Mouse (Mus musculus) heart, embryonic 10.5 days (tissue): Measurements from ENCODE around the gene 4930404H24Rik. TPM values are rescaled to one million over a fixed set of nuclear protein-coding genes. Genes with fewer than 3 reads are reported as not detected.

Experiments
- DNase-seq: peaks from one replicate; pipeline ENCODE4 v3.0.0-alpha.2; 2017; ENCODE audit warnings: low spot score
- H3K27ac ChIP-seq: fragments of 300-500 bp; sonication (generic); 2 replicates; pipeline ENCODE4 v1.5.1; 2016; ENCODE audit warnings: mild to moderate bottlenecking
- H3K27me3 ChIP-seq: fragments of 300-500 bp; sonication (generic); 2 replicates; pipeline ENCODE4 v1.6.1; 2016; ENCODE audit warnings: mild to moderate bottlenecking; ENCODE audit not compliant: poor library complexity, insufficient read depth, severe bottlenecking
- H3K36me3 ChIP-seq: fragments of 300-500 bp; sonication (generic); 2 replicates; pipeline ENCODE4 v1.6.1; 2016; ENCODE audit warnings: mild to moderate bottlenecking, moderate library complexity
- H3K4me1 ChIP-seq: fragments of 300-500 bp; sonication (generic); 2 replicates; pipeline ENCODE4 v1.6.1; 2016; ENCODE audit warnings: mild to moderate bottlenecking
- H3K4me3 ChIP-seq: fragments of 300-500 bp; sonication (generic); 2 replicates; pipeline ENCODE4 v1.5.1; 2016; ENCODE audit warnings: mild to moderate bottlenecking, moderate library complexity
- H3K9me3 ChIP-seq: fragments of 300-500 bp; sonication (generic); 2 replicates; pipeline ENCODE4 v1.6.1; 2016; ENCODE audit warnings: mild to moderate bottlenecking, moderate library complexity
- whole genome bisulfite sequencing: fragments of 180-500 bp; shearing (Covaris S2); methylation state at CpG from one replicate; pipeline ENCODE4 v1.1.7; 2016; 5-methylcytosine and 5-hydroxymethylcytosine counted together
- polyA plus RNA-seq: library from polyadenylated mRNA; unstranded; fragments of >200 nt; fragmentation: Nextera tagmentation; extraction: Ambion mirVana; gene quantifications from 2 replicates; pipeline ENCODE4 v1.2.1, GENCODE M21; 2016

Gene 4930404H24Rik
- polyA plus RNA-seq, 1 experiment from 2014 or later = not detected

- no peak for DNase-seq
- no peaks in the 10 kb centered on the region for H3K9me3 ChIP-seq
- H3K4me3 ChIP-seq = no peak overlapping the region
- peaks cover 77% of the 10 kb centered on the region for H3K4me1 ChIP-seq
- peak overlapping the region; percentile 57 for H3K27ac ChIP-seq
- 0 out of 2 replicates have a peak, but pooled peaks cover 3% of the 10 kb centered on the region for H3K27me3 ChIP-seq
- no peaks in the 10 kb centered on the region for H3K36me3 ChIP-seq
- WGBS = 49% methylated on average over 4 of the region's 4 CpGs
Observed at GRCm38 (mm10) chr2:153516961-153517360, 24.4 kb downstream of the 4930404H24Rik start.

GRCm38 (mm10) chr2:153520057-153520456 lies 27.5 kb downstream of the 4930404H24Rik start:
- no peak for DNase-seq
- H3K36me3 ChIP-seq = no peaks in the 10 kb centered on the region
- no peaks in the 10 kb centered on the region for H3K9me3 ChIP-seq
- H3K27me3 ChIP-seq = 0 out of 2 replicates have a peak, but pooled peaks cover 3% of the 10 kb centered on the region
- no peak overlapping the region for H3K4me3 ChIP-seq
- peaks cover 87% of the 10 kb centered on the region for H3K4me1 ChIP-seq
- H3K27ac ChIP-seq = peak overlapping the region; percentile 72; the same call in 1 of the 2 replicates
- WGBS = 69% methylated on average over 9 of the region's 9 CpGs

- Histone ChIP-seq H3K9me3 (no peaks in the 10 kb centered on the region), H3K36me3 (no peaks in the 10 kb centered on the region), H3K4me3 (no peak overlapping the region), H3K4me1 (peaks cover 88% of the 10 kb centered on the region), H3K27me3 (peaks cover 5% of the 10 kb centered on the region; the same call in 1 of the 2 replicates), H3K27ac (peak overlapping the region; percentile 77)
- WGBS = 32% methylated on average over 4 of the region's 4 CpGs
- DNase-seq = no peak
Observed at GRCm38 (mm10) chr2:153522270-153522669, 29.7 kb downstream of the 4930404H24Rik start.

- no peaks in the 10 kb centered on the region for H3K9me3 ChIP-seq
- no peaks in the 10 kb centered on the region for H3K36me3 ChIP-seq
- no peak for DNase-seq
- WGBS = 45% methylated on average over 9 of the region's 9 CpGs
- H3K27me3 ChIP-seq = peaks cover 10% of the 10 kb centered on the region
- H3K27ac ChIP-seq = peak overlapping the region; percentile 77
- H3K4me3 ChIP-seq = no peak overlapping the region
- H3K4me1 ChIP-seq = peaks cover 93% of the 10 kb centered on the region
Observed at GRCm38 (mm10) chr2:153523143-153523542, 30.6 kb downstream of the 4930404H24Rik start.

GRCm38 (mm10) chr2:153523656-153524055 lies 31.1 kb downstream of the 4930404H24Rik start:
- 83% methylated on average over 12 of the region's 12 CpGs for WGBS
- DNase-seq = no peak
- Histone ChIP-seq H3K36me3 (no peaks in the 10 kb centered on the region), H3K27ac (peak overlapping the region; percentile 77), H3K4me3 (no peak overlapping the region), H3K4me1 (peaks cover 94% of the 10 kb centered on the region), H3K27me3 (peaks cover 10% of the 10 kb centered on the region), H3K9me3 (no peaks in the 10 kb centered on the region; the same call in 1 of the 2 replicates)

GRCm38 (mm10) chr2:153524727-153525126 lies 32.1 kb downstream of the 4930404H24Rik start:
- peaks cover 10% of the 10 kb centered on the region for H3K27me3 ChIP-seq
- H3K4me3 ChIP-seq = no peak overlapping the region
- H3K27ac ChIP-seq = peak overlapping the region; percentile 96
- no peaks in the 10 kb centered on the region for H3K36me3 ChIP-seq
- DNase-seq = no peak
- H3K4me1 ChIP-seq = peaks cover 90% of the 10 kb centered on the region
- 72% methylated on average over 2 of the region's 2 CpGs for WGBS
- no peaks in the 10 kb centered on the region; the same call in 1 of the 2 replicates for H3K9me3 ChIP-seq

- H3K9me3 ChIP-seq = no peaks in the 10 kb centered on the region; the same call in 1 of the 2 replicates
Observed at GRCm38 (mm10) chr2:153525906-153526311, 33.3 kb downstream of the 4930404H24Rik start.

GRCm38 (mm10) chr2:153526850-153527530 lies 34.4 kb downstream of the 4930404H24Rik start:
- no peaks in the 10 kb centered on the region; the same call in 1 of the 2 replicates for H3K9me3 ChIP-seq
- 53% methylated on average over 9 of the region's 9 CpGs for WGBS
- H3K4me3 ChIP-seq = peak overlapping the region; percentile 88; the same call in 1 of the 2 replicates
- H3K27ac ChIP-seq = peak overlapping the region; percentile 96
- H3K36me3 ChIP-seq = no peaks in the 10 kb centered on the region
- H3K4me1 ChIP-seq = peaks cover 76% of the 10 kb centered on the region
- peaks cover 29% of the 10 kb centered on the region for H3K27me3 ChIP-seq
- no peak for DNase-seq

More at GRCm38 (mm10) chr2:153525906-153526311, 33.3 kb downstream of the 4930404H24Rik start:
- H3K4me3 ChIP-seq = peak overlapping the region; percentile 31; the same call in 1 of the 2 replicates
- H3K4me1 ChIP-seq = peaks cover 86% of the 10 kb centered on the region
- DNase-seq = peak; percentile 96
- no peaks in the 10 kb centered on the region for H3K36me3 ChIP-seq
- H3K27ac ChIP-seq = peak overlapping the region; percentile 96
- 8% methylated on average over 10 of the region's 10 CpGs for WGBS
- H3K27me3 ChIP-seq = peaks cover 20% of the 10 kb centered on the region

- H3K4me1 ChIP-seq = peaks cover 68% of the 10 kb centered on the region
- H3K4me3 ChIP-seq = peak overlapping the region; percentile 88
- peak overlapping the region; percentile 96 for H3K27ac ChIP-seq
- no peaks in the 10 kb centered on the region for H3K36me3 ChIP-seq
- H3K9me3 ChIP-seq = no peaks in the 10 kb centered on the region; the same call in 1 of the 2 replicates
- peak; percentile 86 for DNase-seq
- 2% methylated on average over 71 of the region's 85 CpGs for WGBS
- peaks cover 35% of the 10 kb centered on the region for H3K27me3 ChIP-seq
Observed at GRCm38 (mm10) chr2:153527580-153528531, 35.3 kb downstream of the 4930404H24Rik start.

GRCm38 (mm10) chr2:153528571-153529364 lies 36.2 kb downstream of the 4930404H24Rik start:
- Histone ChIP-seq H3K4me3 (peak overlapping the region; percentile 88), H3K27ac (peak overlapping the region; percentile 96), H3K36me3 (no peaks in the 10 kb centered on the region), H3K4me1 (peaks cover 58% of the 10 kb centered on the region), H3K27me3 (peaks cover 35% of the 10 kb centered on the region), H3K9me3 (no peaks in the 10 kb centered on the region; the same call in 1 of the 2 replicates)
- WGBS = under 1% methylated on average over 19 of the region's 70 CpGs
- peak; percentile 88 for DNase-seq

- Histone ChIP-seq H3K9me3 (no peaks in the 10 kb centered on the region; the same call in 1 of the 2 replicates), H3K4me1 (peaks cover 53% of the 10 kb centered on the region), H3K36me3 (no peaks in the 10 kb centered on the region), H3K27me3 (peaks cover 35% of the 10 kb centered on the region), H3K27ac (peak overlapping the region; percentile 96), H3K4me3 (peak overlapping the region; percentile 88)
- DNase-seq = no peak
- WGBS = 1% methylated on average over 52 of the region's 53 CpGs
Observed at GRCm38 (mm10) chr2:153529365-153529781, 36.8 kb downstream of the 4930404H24Rik start.
